Mouse (Mus musculus) thymus, adult 2 months (tissue): ENCODE data around the gene Nfkbib. TPM values are rescaled to one million over a fixed set of nuclear protein-coding genes. Genes with fewer than 3 reads are reported as not detected.

ENCODE experiments used
- DNase-seq: peaks from one replicate; pipeline ENCODE4 v3.0.0; 2021
- H3K27ac ChIP-seq: fragments of 200-500 bp; 2 replicates; pipeline ENCODE4 v1.5.1; 2012; ENCODE audit warnings: low read length, control low read depth; ENCODE audit not compliant: control insufficient read depth, insufficient read depth
- H3K27me3 ChIP-seq: fragments of 200-500 bp; 2 replicates; pipeline ENCODE4 v1.6.1; 2012; ENCODE audit warnings: mild to moderate bottlenecking, low read length, moderate library complexity, mixed read lengths; ENCODE audit not compliant: control insufficient read depth, insufficient read depth
- H3K36me3 ChIP-seq: fragments of 200-500 bp; 2 replicates; pipeline ENCODE4 v1.6.1; 2012; ENCODE audit warnings: mild to moderate bottlenecking, low read length, moderate library complexity; ENCODE audit not compliant: control insufficient read depth, insufficient read depth
- H3K4me1 ChIP-seq: fragments of 200-500 bp; replicated peaks from 2 replicates; pipeline ENCODE4 v1.6.1; 2012; ENCODE audit warnings: low read length; ENCODE audit not compliant: control insufficient read depth, insufficient read depth
- H3K4me3 ChIP-seq: fragments of 200-500 bp; 2 replicates; pipeline ENCODE4 v1.5.1; 2012; ENCODE audit warnings: mild to moderate bottlenecking, low read length, control low read depth, moderate library complexity; ENCODE audit not compliant: control insufficient read depth, insufficient read depth
- CTCF ChIP-seq: fragments of 200-500 bp; IDR thresholded peaks from 2 replicates; pipeline ENCODE4 v1.5.1; 2012; ENCODE audit warnings: mild to moderate bottlenecking, control low read depth, low read length, moderate library complexity, borderline replicate concordance; ENCODE audit not compliant: control insufficient read depth, poor library complexity, insufficient read depth; ENCODE audit errors: extremely low read depth
- POLR2A ChIP-seq: fragments of 200-500 bp; IDR thresholded peaks from 2 replicates; pipeline ENCODE4 v1.6.1; 2012; ENCODE audit warnings: mild to moderate bottlenecking, low read length, control low read depth, moderate library complexity; ENCODE audit not compliant: control insufficient read depth, poor library complexity, insufficient read depth; ENCODE audit errors: extremely low read depth
- WGBS: fragments of 180-500 bp; shearing (Covaris S2); methylation state at CpG from one replicate; pipeline ENCODE4 v1.1.7; 2018; 5-methylcytosine and 5-hydroxymethylcytosine counted together
- polyA plus RNA-seq: library from polyadenylated mRNA; depleted of rRNA; stranded (reverse); fragments of >200 nt; gene quantifications from 2 replicates; pipeline ENCODE4 v1.2.3, GENCODE M21; 2012

Nfkbib gene
- polyA plus RNA-seq, 1 experiment = 75.5 TPM

- Histone ChIP-seq H3K36me3 (no peaks in the 10 kb centered on the region), H3K4me1 (peaks cover 67% of the 10 kb centered on the region), H3K4me3 (no peak overlapping the region), H3K27me3 (no peaks in the 10 kb centered on the region), H3K27ac (peak overlapping the region; percentile 56; the same call in 1 of the 2 replicates)
- WGBS = 28% methylated on average over 5 of the region's 5 CpGs
- peak; percentile 56 for DNase-seq
- TF ChIP-seq CTCF (no peak), POLR2A (no peak)
These were observed 17.8 kb upstream of the Nfkbib start for GRCm38 (mm10) chr7:28785161-28785560.

DNA sequence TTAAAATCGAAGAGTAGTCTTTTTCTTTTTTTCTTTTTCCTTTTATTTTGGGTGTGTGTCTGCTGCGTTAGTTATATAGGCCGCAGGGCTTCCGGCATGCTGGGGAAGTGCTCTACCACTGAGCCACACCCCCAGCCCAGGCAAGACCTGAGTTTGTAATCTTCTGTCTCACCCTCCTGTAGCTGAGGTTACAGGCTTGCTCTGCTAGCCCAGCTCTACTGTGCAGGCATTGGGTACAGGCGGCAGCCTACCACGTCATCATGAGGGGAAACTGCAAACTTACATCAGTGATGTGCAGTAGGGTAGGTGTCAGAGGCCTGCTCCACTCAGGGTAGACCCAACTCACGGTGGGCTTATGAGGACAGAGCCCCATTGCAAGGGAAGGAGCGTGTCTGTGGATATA, 13.9 kb upstream of the Nfkbib start:
- Histone ChIP-seq H3K36me3 (no peaks in the 10 kb centered on the region), H3K27ac (peak overlapping the region; percentile 96), H3K4me1 (peaks cover 52% of the 10 kb centered on the region), H3K27me3 (no peaks in the 10 kb centered on the region), H3K4me3 (no peak overlapping the region; the same call in 1 of the 2 replicates)
- WGBS = 12% methylated on average over 8 of the region's 8 CpGs
- peak; percentile 84 for DNase-seq
- no peak; the same call in 1 of the 2 replicates for TF ChIP-seq CTCF
- peak; percentile 79 for TF ChIP-seq POLR2A

GRCm38 (mm10) chr7:28780857-28781256, 13.5 kb upstream of the Nfkbib start:
- peak overlapping the region; percentile 16; the same call in 1 of the 2 replicates for H3K4me3 ChIP-seq
- H3K4me1 ChIP-seq = peaks cover 52% of the 10 kb centered on the region
- H3K27ac ChIP-seq = peak overlapping the region; percentile 96
- DNase-seq = peak; percentile 70
- WGBS = 2% methylated on average over 7 of the region's 7 CpGs
- no peak for TF ChIP-seq CTCF
- TF ChIP-seq POLR2A = no peak
- no peaks in the 10 kb centered on the region for H3K27me3 ChIP-seq
- H3K36me3 ChIP-seq = no peaks in the 10 kb centered on the region

- Histone ChIP-seq H3K27me3 (no peaks in the 10 kb centered on the region), H3K4me3 (peak overlapping the region; percentile 16), H3K4me1 (peaks cover 45% of the 10 kb centered on the region), H3K36me3 (no peaks in the 10 kb centered on the region), H3K27ac (peak overlapping the region; percentile 96)
- TF ChIP-seq CTCF (peak; percentile 79; the same call in 1 of the 2 replicates), POLR2A (no peak)
- WGBS = 37% methylated on average over 6 of the region's 6 CpGs
- peak; percentile 94 for DNase-seq
These were observed 12.9 kb upstream of the Nfkbib start for GRCm38 (mm10) chr7:28780067-28780658.

- H3K4me3 ChIP-seq = no peak overlapping the region
- 97% methylated on average over 9 of the region's 9 CpGs for WGBS
- TF ChIP-seq POLR2A = no peak
- no peak for TF ChIP-seq CTCF
- no peak overlapping the region for H3K27ac ChIP-seq
- no peaks in the 10 kb centered on the region for H3K36me3 ChIP-seq
- peaks cover 31% of the 10 kb centered on the region for H3K4me1 ChIP-seq
- no peaks in the 10 kb centered on the region for H3K27me3 ChIP-seq
- no peak for DNase-seq
These were observed 11.5 kb upstream of the Nfkbib start for GRCm38 (mm10) chr7:28778825-28779224.

DNA sequence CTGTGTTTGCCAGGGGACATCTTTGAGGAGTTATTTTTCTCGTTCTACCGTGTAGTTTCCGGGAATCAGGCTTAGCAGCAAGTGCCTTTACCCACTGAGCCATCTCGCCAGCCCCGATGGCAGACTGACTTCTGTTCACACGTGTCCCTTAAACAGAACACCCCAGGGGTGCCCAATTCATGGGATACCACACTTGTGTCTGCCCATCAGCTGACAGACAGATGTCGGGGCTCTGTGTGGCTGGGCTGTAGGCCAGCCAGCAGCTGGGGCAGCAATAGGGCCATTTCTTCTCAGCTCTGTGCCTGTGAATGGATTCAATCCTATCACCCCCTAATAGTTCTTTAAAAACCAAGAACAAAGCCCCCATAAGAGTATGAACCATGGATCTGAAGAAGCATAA, 7.8 kb upstream of the Nfkbib start:
- Histone ChIP-seq H3K27me3 (no peaks in the 10 kb centered on the region), H3K27ac (no peak overlapping the region), H3K36me3 (no peaks in the 10 kb centered on the region), H3K4me1 (peaks cover under 1% of the 10 kb centered on the region), H3K4me3 (no peak overlapping the region)
- WGBS = 97% methylated on average over 7 of the region's 7 CpGs
- no peak for DNase-seq
- TF ChIP-seq CTCF (no peak), POLR2A (no peak)
